Mouse (Mus musculus) embryonic fibroblast, embryonic 13.5 days (primary cell): Measurements from ENCODE around the gene H2afy.

Experiments
- CTCF ChIP-seq: IDR thresholded peaks from 2 replicates; pipeline ENCODE4 v1.5.1; 2011; ENCODE audit warnings: mild to moderate bottlenecking, control low read depth, low read length, moderate library complexity, borderline replicate concordance; ENCODE audit not compliant: insufficient read depth
- POLR2A ChIP-seq: IDR thresholded peaks from 2 replicates; pipeline ENCODE4 v1.6.1; 2011; ENCODE audit warnings: low read depth, mild to moderate bottlenecking, control low read depth, low read length, moderate library complexity

GRCm38 (mm10) chr13:56075930-56076329, 60.2 kb downstream of the H2afy start:
- TF ChIP-seq CTCF (no peak), POLR2A (no peak)
